Mouse (Mus musculus) 416B (cell line): ENCODE data around the gene Abhd5.
"Not testable (repeated sequence)": the region's sequence is repeated elsewhere in the genome, so short reads cannot be mapped to it uniquely, and the experiment has no call there.

Source experiments
- DNase-seq: peaks from one replicate; pipeline ENCODE4 v3.0.0; 2011; ENCODE audit warnings: low read depth

Abhd5 gene

GRCm38 (mm10) chr9:122351303-122352024 lies at the start of gene Abhd5:
Abhd5 (plus strand) TSS chr9:122351608.
- DNase-seq = no peak

- DNase-seq = peak; percentile 65
Observed at GRCm38 (mm10) chr9:122305302-122305701, 46.1 kb upstream of the Abhd5 start.

- no peak for DNase-seq
Observed at GRCm38 (mm10) chr9:122309013-122309980, 42.1 kb upstream of the Abhd5 start.

- peak; percentile 77 for DNase-seq
Observed at GRCm38 (mm10) chr9:122310613-122311049, 40.8 kb upstream of the Abhd5 start.

GRCm38 (mm10) chr9:122311051-122311760 lies 40.2 kb upstream of the Abhd5 start:
- no peak for DNase-seq

GRCm38 (mm10) chr9:122312296-122312990 lies 39.0 kb upstream of the Abhd5 start:
- no peak for DNase-seq

- DNase-seq = not testable (repeated sequence)
Observed at GRCm38 (mm10) chr9:122313128-122313527, 38.3 kb upstream of the Abhd5 start.

GRCm38 (mm10) chr9:122314386-122314785 lies 37.0 kb upstream of the Abhd5 start:
- DNase-seq = no peak

GRCm38 (mm10) chr9:122314942-122315341 lies 36.5 kb upstream of the Abhd5 start:
- DNase-seq = no peak

GRCm38 (mm10) chr9:122315501-122315900 lies 35.9 kb upstream of the Abhd5 start:
- no peak for DNase-seq

GRCm38 (mm10) chr9:122316562-122316961 lies 34.8 kb upstream of the Abhd5 start:
- DNase-seq = no peak

- no peak for DNase-seq
Observed at GRCm38 (mm10) chr9:122320626-122321025, 30.8 kb upstream of the Abhd5 start.

GRCm38 (mm10) chr9:122322356-122322755 lies 29.1 kb upstream of the Abhd5 start:
- no peak for DNase-seq

- no peak for DNase-seq
Observed at GRCm38 (mm10) chr9:122325996-122326395, 25.4 kb upstream of the Abhd5 start.

GRCm38 (mm10) chr9:122328199-122328598 lies 23.2 kb upstream of the Abhd5 start:
- no peak for DNase-seq

GRCm38 (mm10) chr9:122336677-122337076 lies 14.7 kb upstream of the Abhd5 start:
- DNase-seq = no peak

GRCm38 (mm10) chr9:122337510-122337931 lies 13.9 kb upstream of the Abhd5 start:
- no peak for DNase-seq

GRCm38 (mm10) chr9:122339972-122340371 lies 11.4 kb upstream of the Abhd5 start:
- DNase-seq = no peak

GRCm38 (mm10) chr9:122343399-122343798 lies 8.0 kb upstream of the Abhd5 start:
- no peak for DNase-seq

- no peak for DNase-seq
Observed at GRCm38 (mm10) chr9:122344560-122344959, 6.8 kb upstream of the Abhd5 start.

GRCm38 (mm10) chr9:122345291-122345690 lies 6.1 kb upstream of the Abhd5 start:
- DNase-seq = no peak

GRCm38 (mm10) chr9:122346059-122346458 lies 5.3 kb upstream of the Abhd5 start:
- DNase-seq = no peak
